Mouse (Mus musculus): ENCODE measurements around the gene Rnf19b.
A peak's percentile ranks its signal among the peaks of the same experiment; 100 is the strongest.

The Rnf19b gene

GRCm38 (mm10) chr4:129058207-129059092 is at the start of gene Rnf19b:
Rnf19b (plus strand) TSS chr4:129058271.
- peak; percentile 96 for DNase-seq

- no peak for DNase-seq
Observed at GRCm38 (mm10) chr4:129008672-129009071, 49.4 kb upstream of the Rnf19b start.

- no peak for DNase-seq
Observed at GRCm38 (mm10) chr4:129009521-129009920, 48.5 kb upstream of the Rnf19b start.

- peak; percentile 97 for DNase-seq
Observed at GRCm38 (mm10) chr4:129011604-129012121, 46.4 kb upstream of the Rnf19b start.

- no peak for DNase-seq
Observed at GRCm38 (mm10) chr4:129013151-129013864, 44.8 kb upstream of the Rnf19b start.

- DNase-seq, result no peak
Observed at GRCm38 (mm10) chr4:129016329-129016728, 41.7 kb upstream of the Rnf19b start.

GRCm38 (mm10) chr4:129017150-129017549 is 40.9 kb upstream of the Rnf19b start:
- no peak for DNase-seq

- no peak for DNase-seq
Observed at GRCm38 (mm10) chr4:129018788-129019435, 39.2 kb upstream of the Rnf19b start.

GRCm38 (mm10) chr4:129019788-129020187 is 38.3 kb upstream of the Rnf19b start:
- DNase-seq, result no peak

- peak; percentile 99 for DNase-seq
Observed at GRCm38 (mm10) chr4:129020454-129020853, 37.6 kb upstream of the Rnf19b start.

- peak; percentile 95 for DNase-seq
Observed at GRCm38 (mm10) chr4:129021426-129021825, 36.6 kb upstream of the Rnf19b start.

- peak; percentile 94 for DNase-seq
Observed at GRCm38 (mm10) chr4:129021886-129022285, 36.2 kb upstream of the Rnf19b start.

- DNase-seq, result no peak
Observed at GRCm38 (mm10) chr4:129023884-129024283, 34.2 kb upstream of the Rnf19b start.

- peak; percentile 99 for DNase-seq
Observed at GRCm38 (mm10) chr4:129024775-129025174, 33.3 kb upstream of the Rnf19b start.

- peak; percentile 89 for DNase-seq
Observed at GRCm38 (mm10) chr4:129025707-129026106, 32.4 kb upstream of the Rnf19b start.

GRCm38 (mm10) chr4:129030746-129031145 is 27.3 kb upstream of the Rnf19b start:
- DNase-seq, result peak; percentile 49

- peak; percentile 86 for DNase-seq
Observed at GRCm38 (mm10) chr4:129031408-129031965, 26.6 kb upstream of the Rnf19b start.

- DNase-seq, result peak; percentile 94
Observed at GRCm38 (mm10) chr4:129032133-129032962, 25.7 kb upstream of the Rnf19b start.

GRCm38 (mm10) chr4:129032963-129033951 is 24.8 kb upstream of the Rnf19b start:
- peak; percentile 97 for DNase-seq

GRCm38 (mm10) chr4:129034224-129034623 is 23.8 kb upstream of the Rnf19b start:
- no peak for DNase-seq

Data from heart, adult 11 months (tissue).